Mouse (Mus musculus) olfactory bulb, adult 2 months (tissue): ENCODE measurements around the gene Dnaja1. TPM values are rescaled to one million over a fixed set of nuclear protein-coding genes. Genes with fewer than 3 reads are reported as not detected.

Source experiments
- H3K27ac ChIP-seq: fragments of 200-500 bp; 2 replicates; pipeline ENCODE4 v1.5.1; 2012; ENCODE audit warnings: low read depth, low read length; ENCODE audit not compliant: insufficient read depth
- H3K4me1 ChIP-seq: fragments of 200-500 bp; 2 replicates; pipeline ENCODE4 v1.6.1; 2012; ENCODE audit warnings: low read length; ENCODE audit not compliant: control insufficient read depth, insufficient read depth
- H3K4me3 ChIP-seq: fragments of 200-500 bp; 2 replicates; pipeline ENCODE4 v1.5.1; 2012; ENCODE audit warnings: mild to moderate bottlenecking, low read depth, low read length, moderate library complexity; ENCODE audit not compliant: insufficient read depth
- CTCF ChIP-seq: fragments of 200-500 bp; IDR thresholded peaks from 2 replicates; pipeline ENCODE4 v1.5.1; 2012; ENCODE audit warnings: low read depth, mild to moderate bottlenecking, low read length, moderate library complexity; ENCODE audit not compliant: insufficient read depth
- POLR2A ChIP-seq: fragments of 200-500 bp; IDR thresholded peaks from 2 replicates; pipeline ENCODE4 v1.6.1; 2012; ENCODE audit warnings: mild to moderate bottlenecking, low read depth, low read length, moderate library complexity; ENCODE audit not compliant: insufficient read depth
- WGBS: fragments of 180-500 bp; shearing (Covaris S2); methylation state at CpG from one replicate; pipeline ENCODE4 v1.1.7; 2018; 5-methylcytosine and 5-hydroxymethylcytosine counted together
- polyA plus RNA-seq: library from polyadenylated mRNA; stranded (reverse); fragments of >200 nt; gene quantifications from 2 replicates; pipeline ENCODE4 v1.2.4, GENCODE M21; 2012; ENCODE audit warnings: low replicate concordance; ENCODE audit not compliant: missing spikeins, insufficient read depth, insufficient read length

Dnaja1 gene
- polyA plus RNA-seq, 1 experiment: 375 TPM

DNA sequence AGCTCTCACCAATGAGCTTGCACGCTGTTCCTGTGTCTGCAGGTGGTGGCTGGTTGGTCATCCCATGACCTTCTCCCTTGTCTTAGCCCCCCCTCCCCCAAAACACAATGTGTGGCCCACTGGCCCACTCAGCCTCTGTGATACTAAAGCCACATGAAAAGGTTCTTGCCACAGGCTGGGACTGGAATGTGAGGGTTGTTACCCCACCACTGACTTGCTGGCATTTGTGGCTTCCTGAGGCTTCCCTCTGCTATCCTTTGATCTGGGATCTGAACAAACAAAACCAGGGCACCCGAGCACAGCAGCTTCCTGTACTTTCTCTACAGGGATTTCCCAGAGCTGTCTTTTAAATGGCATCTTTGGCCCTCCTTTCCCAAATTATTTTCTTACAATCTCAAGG lies 55.2 kb downstream of the Dnaja1 start:
- 65% methylated on average over 2 of the region's 2 CpGs for WGBS
- peaks cover 11% of the 10 kb centered on the region for H3K4me1 ChIP-seq
- no peak overlapping the region for H3K4me3 ChIP-seq
- TF ChIP-seq POLR2A: no peak
- TF ChIP-seq CTCF: no peak
- no peak overlapping the region for H3K27ac ChIP-seq

DNA sequence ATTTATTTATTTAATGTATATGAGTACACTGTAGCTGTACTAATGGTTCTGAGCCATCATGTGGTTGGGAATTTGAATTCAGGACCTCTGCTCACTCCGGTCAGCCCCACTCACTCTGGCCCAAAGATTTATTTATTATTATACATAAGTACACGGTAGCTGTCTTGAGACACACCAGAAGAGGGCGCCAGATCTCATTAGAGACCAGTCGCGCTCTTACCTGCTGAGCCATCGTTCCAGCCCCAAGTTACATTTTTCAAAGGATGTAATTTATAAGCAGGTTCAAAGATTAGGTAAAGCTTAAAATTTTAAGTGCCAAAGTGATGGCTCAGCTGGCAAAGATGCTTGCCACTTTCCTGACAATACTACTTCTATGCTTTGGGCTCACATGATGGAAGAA lies 56.7 kb downstream of the Dnaja1 start:
- WGBS: 75% methylated on average over 6 of the region's 6 CpGs
- Histone ChIP-seq H3K4me1 (peaks cover 11% of the 10 kb centered on the region), H3K27ac (no peak overlapping the region), H3K4me3 (no peak overlapping the region)
- TF ChIP-seq POLR2A: no peak
- no peak for TF ChIP-seq CTCF

DNA sequence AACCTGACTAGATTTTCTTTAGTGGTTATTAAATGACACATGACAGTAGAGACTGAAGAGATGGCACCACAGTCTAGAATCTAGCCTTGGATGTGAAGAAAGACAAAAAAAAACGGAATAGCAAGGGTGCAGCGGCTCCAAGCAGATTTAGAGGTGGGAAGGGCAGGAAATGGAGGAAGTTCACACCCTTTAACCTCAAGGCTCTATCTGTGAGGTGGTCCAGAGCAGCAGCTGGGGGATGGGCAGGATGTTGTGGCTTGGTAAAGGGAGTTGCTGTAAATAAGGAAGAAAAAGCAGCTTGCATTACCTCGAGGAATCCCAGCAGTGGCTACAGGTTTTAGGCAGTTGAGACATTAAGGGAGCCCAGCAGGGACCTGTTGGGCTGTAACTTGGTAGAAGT lies 59.2 kb downstream of the Dnaja1 start:
- no peak for TF ChIP-seq CTCF
- TF ChIP-seq POLR2A: no peak
- WGBS: 58% methylated on average over 3 of the region's 3 CpGs
- Histone ChIP-seq H3K27ac (no peak overlapping the region), H3K4me3 (no peak overlapping the region), H3K4me1 (no peaks in the 10 kb centered on the region)

DNA sequence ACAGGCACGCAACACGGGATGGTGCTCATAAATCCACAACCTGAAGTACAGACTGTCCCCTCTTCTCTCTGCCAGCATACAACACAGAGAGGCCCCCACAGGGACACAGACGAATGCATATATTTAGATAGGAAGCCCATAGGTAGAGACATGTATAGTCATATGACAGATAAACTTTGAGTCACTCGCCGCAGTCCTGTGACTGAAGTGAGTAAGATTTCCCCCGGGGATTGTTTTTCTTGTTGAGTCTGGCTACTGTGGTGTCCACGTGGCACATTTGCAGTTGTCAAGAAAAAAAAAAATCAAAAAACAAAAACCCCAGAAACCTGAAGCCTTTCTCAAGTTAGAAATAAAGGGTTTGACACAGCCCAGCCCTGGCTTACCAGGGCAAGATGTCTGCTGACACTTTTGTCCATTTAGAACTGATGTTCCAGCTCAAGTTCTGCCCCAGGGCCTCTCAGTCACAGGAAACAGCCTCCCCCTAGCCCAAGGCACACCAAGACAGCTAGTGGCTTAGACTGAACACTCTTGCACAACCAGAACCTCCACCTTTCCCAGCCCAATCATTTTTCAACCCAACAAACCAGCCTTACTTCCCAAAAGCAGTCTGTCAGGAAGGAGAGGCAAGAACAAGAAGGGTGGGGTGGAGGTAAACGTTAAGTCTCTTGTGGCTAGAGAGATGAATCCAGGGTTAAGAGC lies 60.0 kb downstream of the Dnaja1 start:
- WGBS: 74% methylated on average over 8 of the region's 8 CpGs
- no peak overlapping the region for H3K27ac ChIP-seq
- no peaks in the 10 kb centered on the region for H3K4me1 ChIP-seq
- no peak overlapping the region for H3K4me3 ChIP-seq
- no peak for TF ChIP-seq POLR2A
- no peak for TF ChIP-seq CTCF

DNA sequence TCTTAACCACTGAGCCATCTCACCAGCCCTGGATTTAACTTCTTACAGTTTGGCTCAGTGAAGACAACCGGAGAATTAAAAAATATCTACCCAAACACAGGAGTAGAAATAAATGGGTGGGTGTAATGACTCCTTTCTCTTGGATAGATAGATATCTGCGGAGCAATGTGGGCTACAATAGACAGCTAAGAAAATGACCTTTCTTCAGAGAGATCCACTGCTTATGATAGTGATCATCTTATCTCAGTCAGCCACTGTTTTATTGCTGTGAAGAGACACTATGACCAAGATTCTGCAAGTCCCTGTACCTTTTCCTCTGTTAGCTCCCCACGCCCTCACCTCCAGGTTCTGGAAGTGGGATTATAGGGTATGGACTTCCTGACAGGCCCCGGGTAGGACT lies 61.1 kb downstream of the Dnaja1 start:
- WGBS: over 99% methylated on average over 4 of the region's 4 CpGs
- no peak for TF ChIP-seq CTCF
- no peak for TF ChIP-seq POLR2A

DNA sequence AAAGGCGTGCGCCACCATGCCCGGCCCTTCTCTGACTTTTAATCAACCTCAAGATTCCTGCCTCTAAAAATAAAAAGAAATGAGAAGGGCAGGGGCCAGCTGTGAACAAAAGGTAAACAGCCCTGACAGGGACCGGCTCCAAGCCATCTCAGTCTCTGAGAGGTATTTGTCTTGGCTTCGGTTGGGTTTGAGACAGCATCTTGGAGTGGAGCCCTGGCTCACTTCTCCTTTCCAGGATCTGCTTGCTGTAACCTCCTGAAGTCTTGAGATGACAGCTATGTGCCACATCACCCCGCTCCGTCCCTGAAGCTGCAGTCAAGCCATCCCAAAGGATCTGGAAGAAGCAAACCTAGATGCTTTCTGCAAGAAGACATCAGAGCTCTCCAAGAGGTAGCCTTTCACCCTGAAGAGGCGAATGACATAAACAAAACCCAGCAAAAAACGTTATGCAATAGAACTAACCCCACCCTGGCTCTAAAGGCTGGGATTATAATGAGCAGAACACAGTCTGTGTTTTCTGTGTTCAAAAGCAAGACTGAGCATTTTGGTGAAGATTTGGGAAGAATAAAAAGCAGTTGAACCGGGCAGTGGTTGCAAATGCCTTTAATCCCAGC lies 62.7 kb downstream of the Dnaja1 start:
- TF ChIP-seq CTCF (no peak), POLR2A (no peak)
- Histone ChIP-seq H3K4me3 (no peak overlapping the region), H3K27ac (no peak overlapping the region), H3K4me1 (no peaks in the 10 kb centered on the region)
- 71% methylated on average over 10 of the region's 10 CpGs for WGBS

More for the DNA sequence above, 61.1 kb downstream of the Dnaja1 start:
- H3K27ac ChIP-seq: no peak overlapping the region
- no peaks in the 10 kb centered on the region for H3K4me1 ChIP-seq
- no peak overlapping the region for H3K4me3 ChIP-seq

DNA sequence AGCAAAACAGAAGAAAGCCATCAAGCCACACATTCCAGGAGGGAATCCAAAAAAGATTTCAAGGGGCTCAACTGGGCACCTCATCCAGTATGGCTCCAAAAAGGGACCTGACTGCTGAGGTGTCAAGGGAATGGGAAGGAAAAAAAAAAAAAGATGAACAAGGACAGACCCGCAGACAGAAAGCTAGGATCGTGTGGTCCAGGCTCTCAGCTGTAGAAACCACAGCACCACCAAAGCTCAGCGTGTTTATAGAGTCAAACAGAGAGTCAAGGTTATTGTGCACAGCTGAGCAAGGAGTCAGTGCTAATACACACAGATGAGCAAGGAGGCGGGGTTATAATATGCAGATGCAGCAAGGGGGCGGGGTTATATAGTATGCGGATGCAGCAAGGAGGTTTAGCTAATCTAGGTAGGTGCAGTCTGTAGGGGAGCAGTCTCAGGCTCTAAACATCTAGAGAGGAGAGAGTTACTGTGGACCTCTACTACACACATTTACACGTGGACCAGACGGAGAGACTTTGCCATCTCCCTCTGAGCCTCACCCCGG lies 63.7 kb downstream of the Dnaja1 start:
- H3K4me3 ChIP-seq: no peak overlapping the region
- WGBS: 78% methylated on average over 9 of the region's 9 CpGs
- no peaks in the 10 kb centered on the region for H3K4me1 ChIP-seq
- no peak for TF ChIP-seq POLR2A
- no peak for TF ChIP-seq CTCF
- no peak overlapping the region for H3K27ac ChIP-seq

DNA sequence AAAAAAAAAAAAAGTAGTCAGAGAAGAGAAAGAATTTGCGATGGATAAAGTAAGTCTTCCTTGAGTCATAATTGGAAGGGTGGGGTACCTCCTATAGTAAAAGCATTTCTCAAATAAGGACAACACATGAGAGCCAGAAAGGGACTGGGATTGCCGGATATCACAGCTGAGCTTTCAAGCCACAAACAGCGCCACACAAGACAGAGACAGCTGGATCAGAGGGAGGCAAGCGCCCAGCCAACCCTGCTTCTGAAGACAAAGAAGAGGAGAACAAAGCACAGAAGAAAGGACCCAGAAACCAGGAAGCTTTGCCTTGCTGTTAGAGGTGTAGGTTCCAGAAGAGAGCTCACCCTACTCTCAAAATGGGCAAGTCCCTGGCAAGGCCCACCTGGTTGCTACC lies 64.6 kb downstream of the Dnaja1 start:
- WGBS: 76% methylated on average over 4 of the region's 4 CpGs
- no peak overlapping the region for H3K4me3 ChIP-seq
- no peak for TF ChIP-seq CTCF
- no peak for TF ChIP-seq POLR2A
- no peak overlapping the region for H3K27ac ChIP-seq
- no peaks in the 10 kb centered on the region for H3K4me1 ChIP-seq

Other genes starting within 250 kb of the Dnaja1 start
- not detected in 2 replicates for gene Tmem215, start 250.0 kb upstream of the Dnaja1 start, polyA plus RNA-seq
- not detected in 2 replicates for gene Aptx, start 19.0 kb upstream of the Dnaja1 start, polyA plus RNA-seq
- gene Smu1, start 35.8 kb downstream of the Dnaja1 start, polyA plus RNA-seq: not detected in 2 replicates
- not detected in 2 replicates for gene B4galt1, start 131.9 kb downstream of the Dnaja1 start, polyA plus RNA-seq
- not detected in 2 replicates for gene Spink4, start 197.9 kb downstream of the Dnaja1 start, polyA plus RNA-seq
- not detected in 2 replicates for gene Bag1, start 226.1 kb downstream of the Dnaja1 start, polyA plus RNA-seq
- not detected in 2 replicates for gene Chmp5, start 226.3 kb downstream of the Dnaja1 start, polyA plus RNA-seq
- not detected in 2 replicates for gene Nfx1, start 248.8 kb downstream of the Dnaja1 start, polyA plus RNA-seq